Mouse (Mus musculus) heart, adult 2 months (tissue): ENCODE data around the gene Ank3. TPM values are rescaled to one million over a fixed set of nuclear protein-coding genes. Genes with fewer than 3 reads are reported as not detected.
A peak's percentile ranks its signal among the peaks of the same experiment; 100 is the strongest.

Experiments
- DNase-seq, 2 experiments: peaks; one replicate each; pipeline ENCODE4 v3.0.0; 2021
- H3K27ac ChIP-seq: fragments of 200-600 bp; 2 replicates; pipeline ENCODE4 v1.8.1; 2022
- H3K27me3 ChIP-seq: fragments of 200-500 bp; 2 replicates; pipeline ENCODE4 v1.6.1; 2012; ENCODE audit warnings: mild to moderate bottlenecking, low read length, inconsistent platforms, mixed read lengths; ENCODE audit not compliant: control insufficient read depth, insufficient read depth
- H3K36me3 ChIP-seq: fragments of 200-500 bp; 2 replicates; pipeline ENCODE4 v1.6.1; 2012; ENCODE audit warnings: low read length, inconsistent platforms; ENCODE audit not compliant: control insufficient read depth, insufficient read depth
- H3K4me1 ChIP-seq: fragments of 200-500 bp; 2 replicates; pipeline ENCODE4 v1.6.1; 2011; ENCODE audit warnings: low read length; ENCODE audit not compliant: control insufficient read depth, insufficient read depth
- H3K4me3 ChIP-seq: fragments of 200-600 bp; 2 replicates; pipeline ENCODE4 v1.8.1; 2022
- H3K79me2 ChIP-seq: fragments of 200-500 bp; replicated peaks from 2 replicates; pipeline ENCODE4 v1.6.1; 2012; ENCODE audit warnings: mild to moderate bottlenecking, inconsistent platforms, low read length, moderate library complexity, mixed read lengths; ENCODE audit not compliant: control insufficient read depth, insufficient read depth
- H3K9ac ChIP-seq: fragments of 200-500 bp; 2 replicates; pipeline ENCODE4 v1.6.1; 2012; ENCODE audit warnings: low read depth, mild to moderate bottlenecking, control low read depth, inconsistent platforms, low read length, mixed read lengths
- CTCF ChIP-seq: fragments of 200-600 bp; IDR thresholded peaks from 2 replicates; pipeline ENCODE4 v1.8.1; 2022; ENCODE audit warnings: antibody characterized with exemption, mild to moderate bottlenecking, moderate library complexity
- EP300 ChIP-seq: fragments of 200-500 bp; IDR thresholded peaks from 2 replicates; pipeline ENCODE4 v1.6.1; 2011; ENCODE audit warnings: low read depth, low read length, control low read depth; ENCODE audit not compliant: insufficient read depth
- POLR2A ChIP-seq: fragments of 200-500 bp; IDR thresholded peaks from 2 replicates; pipeline ENCODE4 v1.6.1; 2011; ENCODE audit warnings: mild to moderate bottlenecking, low read depth, low read length, control low read depth; ENCODE audit not compliant: insufficient read depth
- WGBS: fragments of 180-500 bp; shearing (Covaris S2); methylation state at CpG from one replicate; pipeline ENCODE4 v1.1.7; 2018; 5-methylcytosine and 5-hydroxymethylcytosine counted together
- intact Hi-C: fragments of 180-260 bp; cut with DNase I; formaldehyde crosslinking; loops from one replicate; pipeline ENCODE4 v1.15.1; 2025
- polyA plus RNA-seq: library from polyadenylated mRNA; depleted of rRNA; stranded (reverse); fragments of >200 nt; gene quantifications from 2 replicates; pipeline ENCODE4 v1.2.3, GENCODE M21; 2012
- total RNA-seq, 2 experiments: library from RNA; stranded (reverse); gene quantifications; 2 replicates each; pipeline ENCODE4 v1.2.3; 2021

The Ank3 gene
- total and polyA plus RNA-seq, 3 experiments = 16.8 to 80.3 (median 64.6) TPM

DNA sequence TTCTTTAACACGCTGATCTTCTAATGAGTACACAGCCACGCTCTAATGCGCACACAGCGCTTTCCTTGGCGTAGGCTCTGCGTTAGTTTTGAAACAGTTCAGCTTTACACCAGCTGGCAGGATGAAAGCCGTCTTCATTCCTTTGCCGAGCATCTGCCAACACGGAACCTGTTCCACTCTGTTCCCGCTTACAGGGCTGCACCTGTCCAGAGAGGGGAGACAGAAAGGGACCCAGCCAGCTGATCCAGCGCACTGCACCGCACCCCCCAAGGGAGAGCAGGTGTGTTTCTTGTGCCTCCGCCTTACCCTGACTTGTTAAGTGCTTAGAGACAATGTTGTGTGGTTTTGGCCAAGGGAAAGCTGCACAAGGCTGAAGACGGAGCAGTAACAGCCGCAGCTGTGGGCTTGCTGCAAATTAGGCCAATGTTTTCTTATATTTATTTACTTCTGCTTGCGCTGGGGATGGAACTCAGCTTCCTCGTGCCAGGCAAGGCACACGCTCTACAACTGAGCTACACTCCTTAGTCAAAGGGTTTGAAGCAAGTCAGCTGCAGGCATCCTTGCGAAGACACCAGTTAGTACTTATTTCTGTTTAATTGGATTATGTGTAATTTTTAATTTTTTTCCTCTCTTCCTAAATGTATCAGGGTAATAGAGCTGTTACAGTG lies 661.6 kb downstream of the Ank3 start:
- Histone ChIP-seq H3K27me3 (no peaks in the 10 kb centered on the region), H3K36me3 (no peaks in the 10 kb centered on the region), H3K4me1 (no peaks in the 10 kb centered on the region), H3K79me2 (no peaks in the 10 kb centered on the region), H3K9ac (no peak overlapping the region), H3K4me3 (no peak overlapping the region), H3K27ac (no peak overlapping the region)
- peak in 1 of 2 experiments; percentile 9 for DNase-seq
- intact Hi-C loops = no loop called here
- no peak for TF ChIP-seq POLR2A
- TF ChIP-seq EP300 = no peak
- TF ChIP-seq CTCF = no peak
- 76% methylated on average over 19 of the region's 19 CpGs for WGBS

DNA sequence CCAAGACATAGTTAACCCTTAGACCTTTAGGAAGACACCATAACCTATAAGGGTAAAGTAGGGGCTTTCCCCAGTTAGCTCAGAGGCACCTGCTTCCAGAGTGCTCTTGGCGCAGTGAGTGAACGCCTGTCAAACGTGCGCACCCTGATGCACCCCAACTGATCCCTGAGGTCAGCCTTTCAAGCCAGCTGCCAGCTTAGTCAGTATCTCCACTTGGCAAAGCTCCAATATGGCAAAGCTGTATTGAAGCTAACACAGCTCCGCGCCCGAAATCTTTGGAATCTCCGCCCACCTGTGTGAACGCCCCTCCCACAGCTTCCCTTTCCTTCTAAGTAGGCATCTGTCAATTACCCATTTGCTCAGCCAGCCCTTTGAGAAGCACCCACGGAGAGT lies 662.1 kb downstream of the Ank3 start:
- H3K4me1 ChIP-seq = no peaks in the 10 kb centered on the region
- H3K27me3 ChIP-seq = no peaks in the 10 kb centered on the region
- WGBS = 23% methylated on average over 10 of the region's 10 CpGs
- H3K27ac ChIP-seq = no peak overlapping the region
- intact Hi-C loops = no loop called here
- no peak overlapping the region for H3K4me3 ChIP-seq
- no peaks in the 10 kb centered on the region for H3K36me3 ChIP-seq
- no peak for TF ChIP-seq POLR2A
- TF ChIP-seq CTCF = no peak
- TF ChIP-seq EP300 = no peak
- H3K79me2 ChIP-seq = no peaks in the 10 kb centered on the region
- DNase-seq = no peak
- H3K9ac ChIP-seq = no peak overlapping the region

DNA sequence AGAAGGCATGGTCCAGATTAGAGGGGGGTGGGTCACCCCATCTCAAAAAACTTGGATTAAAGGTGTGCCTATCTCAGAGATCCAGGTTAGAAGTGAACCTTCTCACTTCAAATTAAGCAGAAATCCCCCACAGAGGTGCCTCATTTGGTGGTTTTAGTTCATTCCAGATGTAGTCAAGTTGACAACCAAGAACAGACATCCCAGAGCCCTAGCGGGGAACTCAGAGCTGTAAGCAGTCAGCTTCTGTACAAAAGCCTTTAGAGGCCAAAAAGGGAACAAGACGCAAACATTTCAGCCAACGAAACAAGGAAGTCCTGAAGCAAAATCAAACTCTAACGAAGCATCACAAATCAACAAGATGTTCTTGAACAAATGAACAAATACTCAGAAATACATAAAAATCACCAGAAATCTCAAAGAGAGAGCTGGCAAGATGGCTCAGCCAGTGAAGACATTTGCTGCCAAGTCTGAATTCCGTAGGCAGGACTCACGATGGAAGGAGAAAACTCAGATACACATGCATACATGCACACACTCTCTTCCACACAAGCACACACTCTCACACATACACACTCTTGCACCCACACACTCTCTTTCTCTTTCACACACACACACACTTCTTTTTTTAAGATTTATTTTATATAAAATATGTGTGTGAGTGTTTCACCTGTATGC lies 665.4 kb downstream of the Ank3 start:
- Histone ChIP-seq H3K27me3 (no peaks in the 10 kb centered on the region), H3K4me1 (no peaks in the 10 kb centered on the region), H3K9ac (no peak overlapping the region), H3K27ac (no peak overlapping the region), H3K36me3 (no peaks in the 10 kb centered on the region), H3K4me3 (no peak overlapping the region), H3K79me2 (no peaks in the 10 kb centered on the region)
- WGBS = 84% methylated on average over 6 of the region's 6 CpGs
- no peak for DNase-seq
- intact Hi-C loops = no loop called here
- TF ChIP-seq EP300 (no peak), CTCF (no peak), POLR2A (no peak)

DNA sequence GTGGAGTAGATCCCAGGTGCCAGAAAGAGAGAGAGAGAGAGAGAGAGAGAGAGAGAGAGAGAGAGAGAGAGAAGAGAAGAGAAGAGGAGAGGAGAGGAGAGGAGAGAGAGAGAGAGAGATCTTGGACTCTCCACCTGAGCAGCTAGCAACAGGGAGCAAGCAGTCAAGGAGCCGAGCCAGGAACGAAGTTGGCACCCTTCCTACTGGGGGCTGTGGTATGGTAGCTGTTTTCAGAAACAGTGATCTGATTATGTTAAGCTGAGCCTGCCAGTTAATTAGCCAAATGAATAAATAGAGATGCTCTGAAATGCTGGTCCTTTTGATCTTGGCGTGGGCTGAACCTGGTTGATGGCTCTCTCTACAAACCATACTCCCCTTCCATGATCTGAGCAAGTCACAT lies 666.6 kb downstream of the Ank3 start:
- no peaks in the 10 kb centered on the region for H3K36me3 ChIP-seq
- no peak overlapping the region for H3K4me3 ChIP-seq
- WGBS = 76% methylated on average over 3 of the region's 3 CpGs
- H3K27me3 ChIP-seq = no peaks in the 10 kb centered on the region
- no peaks in the 10 kb centered on the region for H3K79me2 ChIP-seq
- no peak overlapping the region for H3K27ac ChIP-seq
- TF ChIP-seq POLR2A (no peak), EP300 (no peak), CTCF (no peak)
- no peaks in the 10 kb centered on the region for H3K4me1 ChIP-seq
- DNase-seq = no peak
- no peak overlapping the region for H3K9ac ChIP-seq
- intact Hi-C loops = no loop called here

DNA sequence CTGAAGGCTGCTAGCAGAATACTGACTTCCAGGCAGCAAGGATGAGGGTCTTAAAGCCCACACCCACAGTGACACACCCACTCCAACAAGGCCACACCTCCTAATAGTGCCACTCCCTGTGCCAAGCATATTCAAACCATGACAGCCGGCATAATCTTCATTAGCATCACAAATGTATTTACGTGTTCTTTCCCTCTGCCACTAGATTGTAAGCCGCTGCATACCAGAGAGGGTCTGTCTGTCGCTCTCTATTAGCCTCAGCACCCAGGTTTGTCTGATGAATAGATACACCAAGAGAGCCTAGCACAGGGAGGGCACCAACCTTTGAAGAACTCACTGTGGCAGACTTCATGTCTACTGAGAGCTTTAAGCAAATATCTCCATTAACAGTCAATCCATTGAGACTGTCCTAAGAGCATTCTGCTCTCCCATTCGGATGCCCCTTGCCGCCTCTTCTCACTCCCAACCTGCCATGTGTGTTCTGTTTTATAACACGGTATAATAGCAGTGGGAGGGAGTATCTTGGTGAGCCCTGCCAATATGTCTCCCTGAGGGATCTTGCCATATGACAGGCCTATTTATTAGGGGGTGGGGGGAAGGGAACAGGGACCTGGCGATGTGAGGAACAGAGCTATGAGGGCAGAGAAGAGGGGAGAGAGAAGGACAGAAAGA lies 668.1 kb downstream of the Ank3 start:
- intact Hi-C loops = no loop called here
- H3K9ac ChIP-seq = no peak overlapping the region
- WGBS = 67% methylated on average over 8 of the region's 8 CpGs
- H3K4me3 ChIP-seq = no peak overlapping the region
- DNase-seq = no peak
- no peaks in the 10 kb centered on the region for H3K36me3 ChIP-seq
- H3K4me1 ChIP-seq = no peaks in the 10 kb centered on the region
- H3K27me3 ChIP-seq = no peaks in the 10 kb centered on the region
- no peaks in the 10 kb centered on the region for H3K79me2 ChIP-seq
- H3K27ac ChIP-seq = no peak overlapping the region
- TF ChIP-seq CTCF (no peak), POLR2A (no peak)
